Mouse (Mus musculus) limb, embryonic 12.5 days (tissue): ENCODE measurements around the gene Hdhd5. TPM values are rescaled to one million over a fixed set of nuclear protein-coding genes. Genes with fewer than 3 reads are reported as not detected.

Experiments used
- ATAC-seq: fragments of 200-750 bp; cut with Nextera tagmentation; 2 replicates; pipeline ENCODE4 v1.8.0; 2017; ENCODE audit warnings: low read depth, moderate TSS enrichment; ENCODE audit not compliant: insufficient number of reproducible peaks, insufficient read depth, low FRiP score, low TSS enrichment
- H3K27ac ChIP-seq: fragments of 300-500 bp; sonication (generic); 2 replicates; pipeline ENCODE4 v1.5.1; 2016; ENCODE audit warnings: mild to moderate bottlenecking, moderate library complexity
- H3K27me3 ChIP-seq: fragments of 300-500 bp; sonication (generic); 2 replicates; pipeline ENCODE4 v1.6.1; 2016; ENCODE audit warnings: mild to moderate bottlenecking, moderate library complexity
- H3K36me3 ChIP-seq: fragments of 300-500 bp; sonication (generic); 2 replicates; pipeline ENCODE4 v1.6.1; 2016; ENCODE audit warnings: mild to moderate bottlenecking, moderate library complexity
- H3K4me1 ChIP-seq: fragments of 300-500 bp; sonication (generic); replicated peaks from 2 replicates; pipeline ENCODE4 v1.6.1; 2016
- H3K4me2 ChIP-seq: fragments of 300-500 bp; sonication (generic); 2 replicates; pipeline ENCODE4 v1.6.1; 2016; ENCODE audit warnings: mild to moderate bottlenecking, moderate library complexity
- H3K4me3 ChIP-seq: fragments of 300-500 bp; sonication (generic); replicated peaks from 2 replicates; pipeline ENCODE4 v1.5.1; 2016; ENCODE audit warnings: mild to moderate bottlenecking
- H3K9ac ChIP-seq: fragments of 300-500 bp; sonication (generic); replicated peaks from 2 replicates; pipeline ENCODE4 v1.6.1; 2016; ENCODE audit warnings: mild to moderate bottlenecking, moderate library complexity
- H3K9me3 ChIP-seq: fragments of 300-500 bp; sonication (generic); 2 replicates; pipeline ENCODE4 v1.6.1; 2016; ENCODE audit warnings: mild to moderate bottlenecking, moderate library complexity
- WGBS: fragments of 180-500 bp; shearing (Covaris S2); methylation state at CpG from one replicate; pipeline ENCODE4 v1.1.7; 2016; 5-methylcytosine and 5-hydroxymethylcytosine counted together
- polyA plus RNA-seq: library from polyadenylated mRNA; unstranded; fragments of >200 nt; fragmentation: Nextera tagmentation; extraction: Ambion mirVana; gene quantifications from 2 replicates; pipeline ENCODE4 v1.2.1, GENCODE M21; 2016

Gene Hdhd5
- 21.7 and 22.1 TPM in 2 replicates for polyA plus RNA-seq

DNA sequence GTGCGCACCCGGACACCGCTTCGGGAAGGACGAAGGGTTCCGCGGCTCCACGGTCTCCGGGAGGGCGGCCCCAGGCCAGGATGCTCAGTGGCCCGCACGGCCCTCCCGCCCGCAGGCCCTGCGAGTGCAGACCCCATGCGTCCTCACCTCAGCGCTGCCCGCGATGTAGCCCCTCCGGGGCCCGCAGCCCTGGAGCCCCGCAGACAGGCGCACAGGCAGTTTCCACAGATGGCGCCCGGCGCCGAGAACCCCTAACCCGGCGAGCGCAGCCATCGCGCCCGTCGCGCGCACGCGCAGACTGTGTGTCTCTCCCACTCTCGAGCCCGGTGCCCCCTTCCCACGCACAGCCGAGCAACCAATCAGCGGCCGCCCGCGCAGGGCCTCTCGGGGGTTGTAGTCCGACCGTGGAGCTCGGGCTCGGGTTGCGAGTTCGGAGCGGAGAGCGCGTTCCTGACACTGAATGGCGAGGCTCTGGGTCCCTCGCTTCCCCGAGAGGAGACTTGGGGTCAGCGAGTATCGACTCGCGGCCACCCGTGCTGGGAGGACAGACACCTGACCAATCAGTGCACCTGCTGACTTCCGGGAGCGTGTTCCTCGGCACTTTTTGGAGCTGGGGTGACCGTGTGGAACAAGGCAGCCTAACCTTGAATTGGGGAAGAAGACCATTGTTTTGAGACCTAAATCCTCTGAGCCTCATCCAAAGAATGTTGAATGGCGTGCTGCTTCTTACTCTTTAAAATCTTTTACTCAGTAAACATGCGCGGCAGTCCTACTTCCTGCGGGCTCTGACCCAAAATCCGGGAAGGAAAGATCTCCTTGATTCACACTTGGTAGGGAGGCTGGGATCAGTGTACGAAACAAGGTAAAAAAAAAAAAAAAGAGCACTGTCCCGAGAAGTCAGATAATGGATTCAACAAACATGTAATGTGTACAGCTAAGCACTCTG is at the start of gene Hdhd5:
Gene Hdhd5, minus strand, starts transcription at position 300 of the 946 bp plus-strand sequence.
- no peaks in the 10 kb centered on the region for H3K9me3 ChIP-seq
- peak within 1 kb of the TSS; percentile 74 for H3K4me2 ChIP-seq
- peak within 1 kb of the TSS; percentile 88 for H3K9ac ChIP-seq
- peak; percentile 95 for ATAC-seq
- H3K27me3 ChIP-seq: no peaks in the 10 kb centered on the region
- peaks cover 7% of the 10 kb centered on the region; the same call in 1 of the 2 replicates for H3K36me3 ChIP-seq
- under 1% methylated on average over 75 of the region's 75 CpGs for WGBS
- H3K4me1 ChIP-seq: peaks cover 12% of the 10 kb centered on the region
- H3K27ac ChIP-seq: no peak within 1 kb of the TSS
- H3K4me3 ChIP-seq: peak within 1 kb of the TSS; percentile 94

- peak; percentile 34; the same call in 1 of the 2 replicates for ATAC-seq
Measured at GRCm38 (mm10) chr6:120580713-120581015, 49.5 kb upstream of the Hdhd5 start.

GRCm38 (mm10) chr6:120579831-120580712 is 49.0 kb upstream of the Hdhd5 start:
- Histone ChIP-seq H3K4me3 (peak overlapping the region; percentile 44), H3K9me3 (no peaks in the 10 kb centered on the region), H3K27ac (peak overlapping the region; percentile 86), H3K4me2 (peak overlapping the region; percentile 88), H3K9ac (peak overlapping the region; percentile 51), H3K36me3 (no peaks in the 10 kb centered on the region), H3K27me3 (no peaks in the 10 kb centered on the region), H3K4me1 (peaks cover 30% of the 10 kb centered on the region)
- WGBS: 1% methylated on average over 21 of the region's 23 CpGs
- peak; percentile 87 for ATAC-seq

More at GRCm38 (mm10) chr6:120580713-120581015, 49.5 kb upstream of the Hdhd5 start:
- Histone ChIP-seq H3K36me3 (no peaks in the 10 kb centered on the region), H3K9ac (peak overlapping the region; percentile 51; the same call in 1 of the 2 replicates), H3K4me1 (peaks cover 36% of the 10 kb centered on the region), H3K27me3 (no peaks in the 10 kb centered on the region), H3K4me2 (peak overlapping the region; percentile 88), H3K9me3 (no peaks in the 10 kb centered on the region), H3K27ac (peak overlapping the region; percentile 86), H3K4me3 (peak overlapping the region; percentile 44)
- WGBS: 0% methylated on average over 1 of the region's 1 CpGs

DNA sequence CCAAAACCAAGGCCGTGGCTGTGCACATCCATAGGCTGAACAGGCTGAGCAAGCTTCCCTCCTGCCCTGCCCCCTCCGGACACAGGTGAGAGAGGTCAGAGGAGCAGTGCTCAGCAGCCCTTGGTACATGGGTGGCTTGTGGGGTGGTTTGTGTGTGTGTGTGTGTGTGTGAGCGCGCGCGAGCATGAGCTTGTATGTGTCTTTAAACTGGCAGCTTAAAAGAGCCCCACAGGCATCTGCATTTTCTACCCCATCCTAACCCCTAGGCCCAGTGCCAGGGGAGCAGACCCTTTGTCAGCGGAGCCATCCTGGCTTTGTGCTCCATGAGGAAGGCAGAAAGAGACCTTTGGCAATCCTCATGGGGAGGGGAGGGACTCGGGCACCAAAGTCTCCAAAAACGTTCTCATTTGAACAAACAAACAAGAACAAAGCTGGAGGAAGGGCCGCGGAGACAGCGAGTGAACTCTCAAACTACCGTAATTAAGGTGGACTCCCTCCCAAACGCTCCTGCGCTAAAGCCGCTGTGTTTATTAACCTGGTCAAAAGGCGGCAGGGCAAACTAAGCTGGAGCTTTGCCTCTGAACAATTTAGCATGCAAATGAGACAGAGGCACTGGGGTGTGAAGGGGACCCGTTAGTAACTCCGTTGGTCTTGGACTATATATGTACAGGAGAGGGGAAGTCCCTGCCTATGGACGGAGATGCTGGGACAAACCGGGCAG is 48.2 kb upstream of the Hdhd5 start:
- Histone ChIP-seq H3K4me1 (peaks cover 29% of the 10 kb centered on the region), H3K9ac (peak overlapping the region; percentile 51), H3K9me3 (no peaks in the 10 kb centered on the region), H3K36me3 (no peaks in the 10 kb centered on the region), H3K27ac (peak overlapping the region; percentile 86), H3K4me2 (peak overlapping the region; percentile 88), H3K27me3 (no peaks in the 10 kb centered on the region), H3K4me3 (peak overlapping the region; percentile 44)
- ATAC-seq: no peak
- 2% methylated on average over 21 of the region's 21 CpGs for WGBS

DNA sequence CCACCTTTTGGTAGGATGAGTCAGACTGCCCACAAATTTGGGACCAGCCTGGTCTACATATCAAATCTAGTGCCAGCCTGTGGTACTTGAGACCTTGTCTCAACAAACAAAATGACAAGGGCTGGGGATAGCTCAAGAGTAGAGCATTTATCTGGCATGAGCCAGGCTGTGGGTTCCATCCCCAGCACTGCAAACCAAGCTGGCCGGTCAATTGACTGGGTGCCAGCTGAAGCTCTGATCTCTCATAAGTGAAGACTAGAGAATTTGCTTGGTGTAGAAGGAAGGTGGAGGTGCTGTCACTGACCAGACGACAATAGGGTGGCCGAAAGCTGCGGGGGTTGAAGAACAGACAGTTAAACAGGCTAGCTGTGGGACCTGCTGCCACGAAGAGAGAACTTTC is 47.4 kb upstream of the Hdhd5 start:
- H3K27ac ChIP-seq: no peak overlapping the region
- H3K4me3 ChIP-seq: no peak overlapping the region
- H3K27me3 ChIP-seq: no peaks in the 10 kb centered on the region

DNA sequence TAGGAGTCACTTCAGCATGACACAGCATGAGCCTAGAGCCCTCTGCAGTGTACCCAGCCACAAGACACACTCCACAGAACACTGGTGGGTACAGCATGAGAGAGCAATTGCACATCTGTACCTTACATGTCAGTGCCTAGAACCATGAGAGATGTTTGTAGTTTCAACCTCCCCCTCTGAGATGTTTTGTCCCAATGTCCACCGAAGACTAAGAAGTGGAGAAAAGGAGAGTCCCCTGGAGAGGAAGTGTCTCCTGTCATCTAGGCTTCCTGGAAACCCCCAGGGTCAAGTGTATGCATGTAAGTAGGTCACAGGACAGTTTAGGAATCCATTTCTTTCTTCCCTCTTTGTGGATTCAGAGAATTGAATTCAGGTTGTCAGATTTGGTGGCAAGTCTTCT is 41.3 kb upstream of the Hdhd5 start:
- Histone ChIP-seq H3K9ac (no peak overlapping the region), H3K4me1 (no peaks in the 10 kb centered on the region), H3K4me3 (no peak overlapping the region), H3K27me3 (no peaks in the 10 kb centered on the region), H3K9me3 (no peaks in the 10 kb centered on the region), H3K27ac (no peak overlapping the region), H3K4me2 (no peak overlapping the region), H3K36me3 (no peaks in the 10 kb centered on the region)
- ATAC-seq: no peak
- WGBS: 83% methylated on average over 1 of the region's 1 CpGs

More for the DNA sequence above, 47.4 kb upstream of the Hdhd5 start:
- Histone ChIP-seq H3K9ac (no peak overlapping the region), H3K4me1 (peaks cover 29% of the 10 kb centered on the region), H3K36me3 (no peaks in the 10 kb centered on the region), H3K9me3 (no peaks in the 10 kb centered on the region), H3K4me2 (peak overlapping the region; percentile 88)
- no peak for ATAC-seq
- 49% methylated on average over 5 of the region's 5 CpGs for WGBS

GRCm38 (mm10) chr6:120568257-120568656 is 37.1 kb upstream of the Hdhd5 start:
- Histone ChIP-seq H3K9ac (no peak overlapping the region), H3K27me3 (no peaks in the 10 kb centered on the region), H3K4me3 (no peak overlapping the region), H3K27ac (no peak overlapping the region), H3K9me3 (no peaks in the 10 kb centered on the region), H3K4me1 (no peaks in the 10 kb centered on the region), H3K36me3 (no peaks in the 10 kb centered on the region), H3K4me2 (no peak overlapping the region)
- ATAC-seq: no peak
- WGBS: 75% methylated on average over 1 of the region's 1 CpGs

- WGBS: 70% methylated on average over 18 of the region's 18 CpGs
Measured at GRCm38 (mm10) chr6:120566911-120567909, 36.1 kb upstream of the Hdhd5 start.

GRCm38 (mm10) chr6:120556641-120557040 is 25.5 kb upstream of the Hdhd5 start:
- H3K27me3 ChIP-seq: no peaks in the 10 kb centered on the region
- no peak overlapping the region for H3K4me3 ChIP-seq
- no peak overlapping the region for H3K9ac ChIP-seq
- no peak overlapping the region for H3K4me2 ChIP-seq
- no peaks in the 10 kb centered on the region for H3K9me3 ChIP-seq
- H3K27ac ChIP-seq: no peak overlapping the region
- no peaks in the 10 kb centered on the region for H3K4me1 ChIP-seq
- WGBS: 92% methylated on average over 8 of the region's 8 CpGs
- ATAC-seq: no peak
- no peaks in the 10 kb centered on the region for H3K36me3 ChIP-seq

More at GRCm38 (mm10) chr6:120566911-120567909, 36.1 kb upstream of the Hdhd5 start:
- Histone ChIP-seq H3K4me3 (no peak overlapping the region), H3K9ac (no peak overlapping the region), H3K27ac (0 out of 2 replicates have a peak overlapping the region, but pooled peaks have one; percentile 53), H3K36me3 (no peaks in the 10 kb centered on the region), H3K4me1 (no peaks in the 10 kb centered on the region), H3K27me3 (no peaks in the 10 kb centered on the region), H3K4me2 (no peak overlapping the region), H3K9me3 (no peaks in the 10 kb centered on the region)
- ATAC-seq: no peak
